Mouse (Mus musculus) midbrain, embryonic 11.5 days (tissue): ENCODE data around the gene Gm6526. TPM values are rescaled to one million over a fixed set of nuclear protein-coding genes. Genes with fewer than 3 reads are reported as not detected.
A peak's percentile ranks its signal among the peaks of the same experiment; 100 is the strongest.
"Not testable (repeated sequence)": the region's sequence is repeated elsewhere in the genome, so short reads cannot be mapped to it uniquely, and the experiment has no call there.

ENCODE experiments used
- ATAC-seq: fragments of 200-750 bp; cut with Nextera tagmentation; 2 replicates; pipeline ENCODE4 v1.8.0; 2017; ENCODE audit warnings: moderate TSS enrichment, moderate library complexity; ENCODE audit not compliant: low FRiP score
- DNase-seq: peaks from one replicate; pipeline ENCODE4 v3.0.0; 2015; ENCODE audit warnings: low spot score; ENCODE audit errors: missing footprints
- H3K27ac ChIP-seq: fragments of 300-500 bp; sonication (generic); 2 replicates; pipeline ENCODE4 v1.5.1; 2014; ENCODE audit warnings: low read depth, low read length
- H3K27me3 ChIP-seq: fragments of 300-500 bp; sonication (generic); 2 replicates; pipeline ENCODE4 v1.6.1; 2014; ENCODE audit warnings: mild to moderate bottlenecking, low read length, moderate library complexity, mixed read lengths; ENCODE audit not compliant: control insufficient read depth, insufficient read depth
- H3K36me3 ChIP-seq: fragments of 300-500 bp; sonication (generic); 2 replicates; pipeline ENCODE4 v1.6.1; 2014; ENCODE audit warnings: mild to moderate bottlenecking, low read length, moderate library complexity, mixed read lengths; ENCODE audit not compliant: control insufficient read depth, insufficient read depth
- H3K4me1 ChIP-seq: fragments of 300-500 bp; sonication (generic); 2 replicates; pipeline ENCODE4 v1.6.1; 2014; ENCODE audit warnings: low read length; ENCODE audit not compliant: control insufficient read depth, insufficient read depth
- H3K4me2 ChIP-seq: fragments of 300-500 bp; sonication (generic); 2 replicates; pipeline ENCODE4 v1.6.1; 2014; ENCODE audit warnings: mild to moderate bottlenecking, moderate library complexity
- H3K4me3 ChIP-seq: fragments of 300-500 bp; sonication (generic); 2 replicates; pipeline ENCODE4 v1.5.1; 2014; ENCODE audit warnings: low read depth, low read length
- H3K9ac ChIP-seq: fragments of 300-500 bp; sonication (generic); 2 replicates; pipeline ENCODE4 v1.6.1; 2014; ENCODE audit warnings: low read length
- H3K9me3 ChIP-seq: fragments of 300-500 bp; sonication (generic); 2 replicates; pipeline ENCODE4 v1.6.1; 2016; ENCODE audit warnings: low read length; ENCODE audit not compliant: control insufficient read depth
- WGBS: fragments of 180-500 bp; shearing (Covaris S2); extraction: QIAGEN DNeasy Blood & Tissue Kit; methylation state at CpG from one replicate; pipeline ENCODE4 v1.1.7; 2014; 5-methylcytosine and 5-hydroxymethylcytosine counted together
- polyA plus RNA-seq: library from polyadenylated mRNA; unstranded; fragments of >200 nt; fragmentation: Nextera tagmentation; extraction: Ambion mirVana; gene quantifications from 2 replicates; pipeline ENCODE4 v1.2.1, GENCODE M21; 2014

Gene Gm6526
- not detected in 2 replicates for polyA plus RNA-seq

- not testable (repeated sequence) for H3K4me3 ChIP-seq, H3K36me3 ChIP-seq, H3K9me3 ChIP-seq, H3K4me2 ChIP-seq, DNase-seq, H3K27ac ChIP-seq, H3K27me3 ChIP-seq, H3K4me1 ChIP-seq, H3K9ac ChIP-seq, ATAC-seq
- 79% methylated on average over 4 of the region's 4 CpGs for WGBS
These were observed at the start of gene Gm6526 for GRCm38 (mm10) chr14:43747566-43747965. TSS of gene Gm6526 (plus strand) at chr14:43747866.

DNA sequence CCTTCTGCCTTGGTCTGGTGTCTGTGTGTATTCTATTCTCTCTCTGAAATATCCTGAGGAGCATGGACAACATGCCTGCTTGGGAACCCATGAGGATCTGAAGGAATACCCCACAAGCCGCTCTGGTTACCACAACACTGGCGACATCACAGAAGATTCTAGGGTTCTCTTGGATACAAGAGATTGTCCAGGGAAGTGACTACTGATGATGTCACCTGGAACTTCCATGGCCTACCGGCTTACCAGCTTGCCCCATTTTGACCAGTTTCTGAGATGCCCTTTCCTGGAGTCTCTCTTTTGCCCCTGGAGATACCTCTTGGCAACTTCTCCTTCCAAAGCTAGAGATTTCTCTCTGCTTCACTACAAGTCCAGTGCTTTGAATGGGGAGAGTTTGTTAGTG is 20.3 kb upstream of the Gm6526 start, which contains the start of gene Gm16506:
Gm16506 (minus strand) TSS at position 101 of the 400 bp plus-strand sequence.
- H3K9me3 ChIP-seq, ATAC-seq, H3K36me3 ChIP-seq, H3K9ac ChIP-seq, H3K4me2 ChIP-seq, H3K27ac ChIP-seq, H3K4me1 ChIP-seq, H3K4me3 ChIP-seq, DNase-seq, H3K27me3 ChIP-seq: not testable (repeated sequence)
- WGBS: 75% methylated on average over 1 of the region's 3 CpGs

DNA sequence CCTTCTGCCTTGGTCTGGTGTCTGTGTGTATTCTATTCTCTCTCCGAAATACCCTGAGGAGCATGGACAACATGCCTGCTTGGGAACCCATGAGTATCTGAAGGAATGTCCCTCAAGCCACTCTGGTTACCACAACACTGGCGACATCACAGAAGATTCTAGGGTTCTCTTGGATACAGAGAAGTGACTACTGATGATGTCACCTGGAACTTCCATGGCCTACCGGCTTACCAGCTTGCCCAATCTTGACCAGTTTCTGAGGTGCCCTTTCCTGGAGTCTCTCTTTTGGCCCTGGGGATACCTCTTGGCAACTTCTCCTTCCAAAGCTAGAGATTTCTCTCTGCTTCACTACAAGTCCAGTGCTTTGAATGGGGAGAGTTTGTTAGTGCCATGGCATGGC is 37.0 kb downstream of the Gm6526 start, which contains the start of gene Gm8180:
Gm8180 (minus strand) TSS at position 101 of the 400 bp plus-strand sequence.
- not testable (repeated sequence) for DNase-seq, H3K36me3 ChIP-seq, H3K27ac ChIP-seq, H3K9ac ChIP-seq, H3K4me3 ChIP-seq, ATAC-seq, H3K4me1 ChIP-seq, H3K9me3 ChIP-seq, H3K27me3 ChIP-seq, H3K4me2 ChIP-seq
- WGBS: 94% methylated on average over 3 of the region's 3 CpGs

GRCm38 (mm10) chr14:43793811-43794210 is 46.1 kb downstream of the Gm6526 start:
- H3K4me3 ChIP-seq, H3K27me3 ChIP-seq, H3K4me2 ChIP-seq, H3K4me1 ChIP-seq, H3K9me3 ChIP-seq, H3K36me3 ChIP-seq, H3K9ac ChIP-seq, DNase-seq, ATAC-seq, H3K27ac ChIP-seq: not testable (repeated sequence)
- 82% methylated on average over 5 of the region's 5 CpGs for WGBS

- 23% methylated on average over 14 of the region's 14 CpGs for WGBS
- H3K27ac ChIP-seq: no peak overlapping the region
- H3K4me3 ChIP-seq: peak overlapping the region; percentile 5; the same call in 1 of the 2 replicates
- H3K4me2 ChIP-seq: peak overlapping the region; percentile 29; the same call in 1 of the 2 replicates
- no peaks in the 10 kb centered on the region for H3K27me3 ChIP-seq
- peak; percentile 83 for ATAC-seq
- H3K9ac ChIP-seq: peak overlapping the region; percentile 12; the same call in 1 of the 2 replicates
- no peaks in the 10 kb centered on the region for H3K9me3 ChIP-seq
- DNase-seq: no peak
- H3K36me3 ChIP-seq: no peaks in the 10 kb centered on the region
- H3K4me1 ChIP-seq: no peaks in the 10 kb centered on the region
These were observed 48.6 kb downstream of the Gm6526 start for GRCm38 (mm10) chr14:43796069-43796904.

DNA sequence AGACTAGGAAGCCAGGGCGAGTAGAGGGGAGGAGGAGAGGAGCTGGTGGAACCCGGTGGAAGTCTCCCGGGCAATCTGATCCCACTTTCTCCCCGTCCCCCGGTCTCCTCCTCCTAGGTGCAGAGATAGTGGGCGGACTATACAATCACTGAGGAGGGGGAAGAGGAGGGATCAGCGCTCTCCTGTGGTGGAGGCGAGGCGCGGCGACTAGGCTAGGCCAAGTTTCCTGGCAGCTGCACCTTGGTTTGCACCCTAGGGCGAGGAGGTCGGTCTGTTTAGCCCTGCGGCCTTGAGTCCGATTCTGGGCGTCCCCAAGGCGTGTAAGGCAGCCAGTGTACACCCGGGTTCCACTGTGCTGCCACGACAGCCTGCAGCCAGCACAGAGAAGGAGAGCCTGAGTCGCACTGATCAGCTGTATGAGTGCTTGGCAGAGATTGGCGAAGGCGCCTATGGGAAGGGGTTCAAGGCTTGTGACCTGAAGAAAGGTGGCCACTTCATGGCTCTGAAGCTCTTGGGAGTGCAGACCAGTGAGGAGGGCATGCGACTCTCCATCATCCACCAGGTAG is 49.3 kb downstream of the Gm6526 start:
- H3K27me3 ChIP-seq, H3K4me1 ChIP-seq, H3K27ac ChIP-seq, H3K36me3 ChIP-seq, H3K9me3 ChIP-seq: not testable (repeated sequence)
- DNase-seq: peak; percentile 86
- Histone ChIP-seq H3K9ac (peak overlapping the region; percentile 12; the same call in 1 of the 2 replicates), H3K4me2 (peak overlapping the region; percentile 29; the same call in 1 of the 2 replicates), H3K4me3 (peak overlapping the region; percentile 5; the same call in 1 of the 2 replicates)
- WGBS: 8% methylated on average over 23 of the region's 23 CpGs
- ATAC-seq: peak; percentile 77

DNA sequence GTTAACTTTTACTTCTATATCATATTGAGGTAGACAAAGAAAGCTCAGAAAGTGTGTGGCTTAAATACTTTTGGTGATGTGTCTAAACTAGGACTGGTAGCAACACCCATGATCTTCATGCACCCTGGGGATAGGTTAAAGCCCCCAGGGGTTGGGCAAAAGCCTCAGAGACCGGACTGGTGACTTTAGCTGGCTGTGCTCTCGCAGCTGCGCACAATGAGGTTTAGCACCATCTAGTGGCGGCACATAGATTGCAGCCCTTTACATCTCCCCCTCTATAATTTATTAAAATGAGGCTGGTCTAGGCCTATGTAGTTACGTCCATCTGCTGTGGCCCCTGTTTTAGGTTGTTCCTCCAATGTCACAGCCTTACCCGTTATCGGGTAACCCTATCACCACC is 56.8 kb downstream of the Gm6526 start:
- not testable (repeated sequence) for DNase-seq, H3K36me3 ChIP-seq, H3K4me2 ChIP-seq, H3K27ac ChIP-seq, H3K9ac ChIP-seq, H3K27me3 ChIP-seq, H3K4me3 ChIP-seq, ATAC-seq, H3K9me3 ChIP-seq, H3K4me1 ChIP-seq
- 11% methylated on average over 7 of the region's 7 CpGs for WGBS
